Mouse (Mus musculus) hindbrain, embryonic 14.5 days (tissue): ENCODE measurements at regions not wholly inside any gene's neighbourhood (a gene's known extent, or its start where the extent isn't known, plus 50 kb on each side); places are given as distances from the start of the nearest gene placed in this dataset.

Experiments used
- ATAC-seq: fragments of 200-750 bp; cut with Nextera tagmentation; 2 replicates; pipeline ENCODE4 v1.8.0; 2017; ENCODE audit warnings: moderate number of reproducible peaks, mild to moderate bottlenecking, moderate TSS enrichment, moderate library complexity; ENCODE audit not compliant: low FRiP score
- DNase-seq: peaks from one replicate; pipeline ENCODE4 v3.0.0-alpha.2; 2015; ENCODE audit warnings: low spot score
- H3K27ac ChIP-seq: fragments of 300-500 bp; sonication (generic); 2 replicates; pipeline ENCODE4 v1.5.1; 2014; ENCODE audit warnings: mild to moderate bottlenecking, moderate library complexity
- H3K27me3 ChIP-seq: fragments of 300-500 bp; sonication (generic); 2 replicates; pipeline ENCODE4 v1.6.1; 2014; ENCODE audit warnings: mild to moderate bottlenecking, low read length, mixed read lengths; ENCODE audit not compliant: control insufficient read depth, insufficient read depth
- H3K36me3 ChIP-seq: fragments of 300-500 bp; sonication (generic); replicated peaks from 2 replicates; pipeline ENCODE4 v1.6.1; 2014; ENCODE audit not compliant: control insufficient read depth, insufficient read depth
- H3K4me1 ChIP-seq: fragments of 300-500 bp; sonication (generic); replicated peaks from 2 replicates; pipeline ENCODE4 v1.6.1; 2014; ENCODE audit warnings: antibody characterized with exemption, low read length, mixed read lengths; ENCODE audit not compliant: control insufficient read depth, insufficient read depth
- H3K4me2 ChIP-seq: fragments of 300-500 bp; sonication (generic); replicated peaks from 2 replicates; pipeline ENCODE4 v1.6.1; 2014; ENCODE audit warnings: mild to moderate bottlenecking, moderate library complexity
- H3K4me3 ChIP-seq: fragments of 300-500 bp; sonication (generic); replicated peaks from 2 replicates; pipeline ENCODE4 v1.5.1; 2014; ENCODE audit warnings: mild to moderate bottlenecking, low read length
- H3K9ac ChIP-seq: fragments of 300-500 bp; sonication (generic); 2 replicates; pipeline ENCODE4 v1.6.1; 2014
- H3K9me3 ChIP-seq: fragments of 300-500 bp; sonication (generic); 2 replicates; pipeline ENCODE4 v1.6.1; 2016; ENCODE audit warnings: low read length; ENCODE audit not compliant: control insufficient read depth
- WGBS: fragments of 180-500 bp; shearing (Covaris S2); extraction: QIAGEN DNeasy Blood & Tissue Kit; methylation state at CpG from one replicate; pipeline ENCODE4 v1.1.7; 2014; 5-methylcytosine and 5-hydroxymethylcytosine counted together

GRCm38 (mm10) chr4:56627206-56627605 lies 112.7 kb upstream of the Gm26657 start:
- no peak for ATAC-seq
- Histone ChIP-seq H3K4me2 (no peak overlapping the region), H3K4me1 (no peaks in the 10 kb centered on the region; the same call in 1 of the 2 replicates), H3K36me3 (no peaks in the 10 kb centered on the region), H3K4me3 (no peak overlapping the region), H3K9me3 (no peaks in the 10 kb centered on the region), H3K9ac (no peak overlapping the region), H3K27ac (no peak overlapping the region), H3K27me3 (no peaks in the 10 kb centered on the region)
- 78% methylated on average over 7 of the region's 7 CpGs for WGBS
- no peak for DNase-seq

GRCm38 (mm10) chr4:56621782-56622181 lies 118.1 kb upstream of the Gm26657 start:
- H3K4me1 ChIP-seq = no peaks in the 10 kb centered on the region
- 86% methylated on average over 4 of the region's 4 CpGs for WGBS
- no peak overlapping the region for H3K27ac ChIP-seq
- H3K4me2 ChIP-seq = no peak overlapping the region
- H3K36me3 ChIP-seq = no peaks in the 10 kb centered on the region
- no peaks in the 10 kb centered on the region for H3K9me3 ChIP-seq
- no peaks in the 10 kb centered on the region for H3K27me3 ChIP-seq
- DNase-seq = no peak
- no peak overlapping the region for H3K9ac ChIP-seq
- H3K4me3 ChIP-seq = no peak overlapping the region
- ATAC-seq = no peak

GRCm38 (mm10) chr4:56621356-56621755 lies 118.5 kb upstream of the Gm26657 start:
- H3K4me2 ChIP-seq = no peak overlapping the region
- no peaks in the 10 kb centered on the region for H3K27me3 ChIP-seq
- no peak overlapping the region for H3K4me3 ChIP-seq
- ATAC-seq = no peak
- no peaks in the 10 kb centered on the region for H3K9me3 ChIP-seq
- H3K36me3 ChIP-seq = no peaks in the 10 kb centered on the region
- H3K4me1 ChIP-seq = no peaks in the 10 kb centered on the region
- no peak overlapping the region for H3K27ac ChIP-seq
- DNase-seq = no peak
- H3K9ac ChIP-seq = no peak overlapping the region
- 94% methylated on average over 1 of the region's 1 CpGs for WGBS

GRCm38 (mm10) chr4:56620628-56621027 lies 119.2 kb upstream of the Gm26657 start:
- ATAC-seq (no peak), DNase-seq (no peak)
- Histone ChIP-seq H3K9me3 (no peaks in the 10 kb centered on the region), H3K36me3 (no peaks in the 10 kb centered on the region), H3K9ac (no peak overlapping the region), H3K27me3 (no peaks in the 10 kb centered on the region), H3K4me1 (no peaks in the 10 kb centered on the region), H3K4me2 (no peak overlapping the region), H3K4me3 (no peak overlapping the region), H3K27ac (no peak overlapping the region)
- 95% methylated on average over 7 of the region's 7 CpGs for WGBS

- Histone ChIP-seq H3K4me1 (no peaks in the 10 kb centered on the region), H3K9ac (no peak overlapping the region), H3K27me3 (no peaks in the 10 kb centered on the region), H3K4me2 (no peak overlapping the region), H3K27ac (no peak overlapping the region), H3K9me3 (no peaks in the 10 kb centered on the region), H3K36me3 (no peaks in the 10 kb centered on the region), H3K4me3 (no peak overlapping the region)
- ATAC-seq = no peak
- DNase-seq = no peak
These were observed 120.1 kb upstream of the Gm26657 start for GRCm38 (mm10) chr4:56619803-56620202.

- H3K27ac ChIP-seq = no peak overlapping the region
- WGBS = 87% methylated on average over 3 of the region's 3 CpGs
These were observed 120.8 kb upstream of the Gm26657 start for GRCm38 (mm10) chr4:56619054-56619453.

GRCm38 (mm10) chr4:56618433-56618832 lies 121.4 kb upstream of the Gm26657 start:
- no peak for ATAC-seq
- DNase-seq = no peak
- H3K4me1 ChIP-seq = no peaks in the 10 kb centered on the region
- H3K4me3 ChIP-seq = no peak overlapping the region
- no peaks in the 10 kb centered on the region for H3K36me3 ChIP-seq
- no peak overlapping the region for H3K9ac ChIP-seq
- no peak overlapping the region for H3K27ac ChIP-seq
- no peak overlapping the region for H3K4me2 ChIP-seq
- H3K27me3 ChIP-seq = no peaks in the 10 kb centered on the region
- H3K9me3 ChIP-seq = no peaks in the 10 kb centered on the region
- 94% methylated on average over 5 of the region's 5 CpGs for WGBS

More at GRCm38 (mm10) chr4:56619054-56619453, 120.8 kb upstream of the Gm26657 start:
- H3K4me3 ChIP-seq = no peak overlapping the region
- no peaks in the 10 kb centered on the region for H3K36me3 ChIP-seq
- H3K9ac ChIP-seq = no peak overlapping the region
- H3K4me1 ChIP-seq = no peaks in the 10 kb centered on the region
- no peaks in the 10 kb centered on the region for H3K27me3 ChIP-seq
- H3K4me2 ChIP-seq = no peak overlapping the region
- no peaks in the 10 kb centered on the region for H3K9me3 ChIP-seq
- DNase-seq = no peak
- ATAC-seq = no peak

GRCm38 (mm10) chr4:56617661-56618360 lies 122.1 kb upstream of the Gm26657 start:
- Histone ChIP-seq H3K4me2 (no peak overlapping the region), H3K27me3 (no peaks in the 10 kb centered on the region), H3K4me3 (no peak overlapping the region), H3K4me1 (no peaks in the 10 kb centered on the region), H3K9ac (no peak overlapping the region), H3K27ac (no peak overlapping the region), H3K9me3 (no peaks in the 10 kb centered on the region), H3K36me3 (no peaks in the 10 kb centered on the region)
- DNase-seq (no peak), ATAC-seq (no peak)
- 68% methylated on average over 10 of the region's 10 CpGs for WGBS

GRCm38 (mm10) chr4:56612325-56612724 lies 127.5 kb upstream of the Gm26657 start:
- DNase-seq (no peak), ATAC-seq (no peak)
- H3K36me3 ChIP-seq = no peaks in the 10 kb centered on the region
- no peaks in the 10 kb centered on the region for H3K9me3 ChIP-seq
- no peak overlapping the region for H3K4me2 ChIP-seq
- no peak overlapping the region for H3K9ac ChIP-seq
- H3K27me3 ChIP-seq = no peaks in the 10 kb centered on the region
- H3K4me1 ChIP-seq = no peaks in the 10 kb centered on the region
- no peak overlapping the region for H3K27ac ChIP-seq
- 67% methylated on average over 4 of the region's 4 CpGs for WGBS
- H3K4me3 ChIP-seq = no peak overlapping the region

GRCm38 (mm10) chr4:56611751-56612150 lies 128.1 kb upstream of the Gm26657 start:
- Histone ChIP-seq H3K36me3 (no peaks in the 10 kb centered on the region), H3K27ac (no peak overlapping the region), H3K9ac (no peak overlapping the region), H3K4me1 (no peaks in the 10 kb centered on the region), H3K4me2 (no peak overlapping the region), H3K27me3 (no peaks in the 10 kb centered on the region), H3K4me3 (no peak overlapping the region), H3K9me3 (no peaks in the 10 kb centered on the region)
- DNase-seq (no peak), ATAC-seq (no peak)
- 28% methylated on average over 4 of the region's 4 CpGs for WGBS
